Mouse (Mus musculus): Measurements from ENCODE around the gene Noa1. TPM values are rescaled to one million over a fixed set of nuclear protein-coding genes. Genes with fewer than 3 reads are reported as not detected.

Gene Noa1
- polyA plus RNA-seq, 1 experiment: 20.2 TPM

GRCm38 (mm10) chr5:77340033-77340432 is 30.1 kb upstream of the Noa1 start:
- Histone ChIP-seq H3ac (ENCODE audit: control insufficient read depth, insufficient read length) (no peak overlapping the region), H3K4me3 (no peak overlapping the region), H3K79me2 (ENCODE audit: control insufficient read depth, insufficient read depth) (no peaks in the 10 kb centered on the region), H3K4me2 (ENCODE audit: low read depth) (no peak overlapping the region), H3K36me3 (ENCODE audit: control insufficient read depth, insufficient read depth) (peaks cover 62% of the 10 kb centered on the region), H3K27me3 (ENCODE audit: control insufficient read depth, insufficient read depth, insufficient read length) (no peaks in the 10 kb centered on the region)
- no peak for TF ChIP-seq MYOD1 (IDR thresholded peaks at IDR 0.05; ENCODE audit: control insufficient read depth in 1 of 3, insufficient read length in 2 of 3, low read depth in 2 of 3)
- TF ChIP-seq E2F4 (IDR thresholded peaks at IDR 0.05; ENCODE audit: insufficient read depth): no peak
- TF ChIP-seq MYOG (IDR thresholded peaks at IDR 0.05; ENCODE audit: control insufficient read depth in 1 of 3, insufficient read depth in 1 of 3, insufficient read length in 2 of 3, low read depth in 2 of 3): no peak
- TF ChIP-seq CEBPB (IDR thresholded peaks at IDR 0.05; ENCODE audit: insufficient read depth, poor library complexity, severe bottlenecking): no peak
- TF ChIP-seq REST (IDR thresholded peaks at IDR 0.05; ENCODE audit: insufficient read depth, insufficient read length): no peak
- TF ChIP-seq TCF12 (IDR thresholded peaks at IDR 0.05; ENCODE audit: insufficient read depth, poor library complexity, severe bottlenecking): no peak
- no peak for TF ChIP-seq SRF (IDR thresholded peaks at IDR 0.05; ENCODE audit: control insufficient read depth, insufficient read length, low read depth)
- no peak for TF ChIP-seq MAX (IDR thresholded peaks at IDR 0.05; ENCODE audit: low read depth)
- TF ChIP-seq USF1 (IDR thresholded peaks at IDR 0.05; ENCODE audit: low read depth): no peak
- no peak for TF ChIP-seq TCF3 (IDR thresholded peaks at IDR 0.05; ENCODE audit: insufficient read length, low read depth)
- TF ChIP-seq POLR2AphosphoS2 (IDR thresholded peaks at IDR 0.05; ENCODE audit: insufficient read length, low read depth): no peak
- no peak for TF ChIP-seq POLR2A (IDR thresholded peaks at IDR 0.05; ENCODE audit: insufficient read length, low read depth)

GRCm38 (mm10) chr5:77330154-77330553 is 20.3 kb upstream of the Noa1 start:
- H3K4me2 ChIP-seq (ENCODE audit: low read depth): no peak overlapping the region
- H3ac ChIP-seq (ENCODE audit: control insufficient read depth, insufficient read length): no peak overlapping the region
- H3K27me3 ChIP-seq (ENCODE audit: control insufficient read depth, insufficient read depth, insufficient read length): no peaks in the 10 kb centered on the region
- peaks cover 63% of the 10 kb centered on the region for H3K36me3 ChIP-seq (ENCODE audit: control insufficient read depth, insufficient read depth)
- H3K4me3 ChIP-seq: no peak overlapping the region
- no peak for TF ChIP-seq TCF12 (IDR thresholded peaks at IDR 0.05; ENCODE audit: insufficient read depth, poor library complexity, severe bottlenecking)
- no peak for TF ChIP-seq TCF3 (IDR thresholded peaks at IDR 0.05; ENCODE audit: insufficient read length, low read depth)
- TF ChIP-seq E2F4 (IDR thresholded peaks at IDR 0.05; ENCODE audit: insufficient read depth): no peak
- H3K79me2 ChIP-seq (ENCODE audit: control insufficient read depth, insufficient read depth): no peaks in the 10 kb centered on the region

- H3K4me2 ChIP-seq (ENCODE audit: low read depth): no peak overlapping the region
- no peak for TF ChIP-seq CEBPB (IDR thresholded peaks at IDR 0.05; ENCODE audit: insufficient read depth, poor library complexity, severe bottlenecking)
- TF ChIP-seq USF1 (IDR thresholded peaks at IDR 0.05; ENCODE audit: low read depth): no peak
- no peak for TF ChIP-seq MYOG (IDR thresholded peaks at IDR 0.05; ENCODE audit: control insufficient read depth in 1 of 3, insufficient read depth in 1 of 3, insufficient read length in 2 of 3, low read depth in 2 of 3)
- no peak for TF ChIP-seq TCF3 (IDR thresholded peaks at IDR 0.05; ENCODE audit: insufficient read length, low read depth)
- no peak for TF ChIP-seq POLR2AphosphoS2 (IDR thresholded peaks at IDR 0.05; ENCODE audit: insufficient read length, low read depth)
- TF ChIP-seq SRF (IDR thresholded peaks at IDR 0.05; ENCODE audit: control insufficient read depth, insufficient read length, low read depth): no peak
- no peak for TF ChIP-seq REST (IDR thresholded peaks at IDR 0.05; ENCODE audit: insufficient read depth, insufficient read length)
- no peak for TF ChIP-seq E2F4 (IDR thresholded peaks at IDR 0.05; ENCODE audit: insufficient read depth)
- no peak for TF ChIP-seq POLR2A (IDR thresholded peaks at IDR 0.05; ENCODE audit: insufficient read length, low read depth)
- no peak for TF ChIP-seq TCF12 (IDR thresholded peaks at IDR 0.05; ENCODE audit: insufficient read depth, poor library complexity, severe bottlenecking)
- TF ChIP-seq MAX (IDR thresholded peaks at IDR 0.05; ENCODE audit: low read depth): no peak
- no peak for TF ChIP-seq MYOD1 (IDR thresholded peaks at IDR 0.05; ENCODE audit: control insufficient read depth in 1 of 3, insufficient read length in 2 of 3, low read depth in 2 of 3)
- peaks cover 64% of the 10 kb centered on the region for H3K36me3 ChIP-seq (ENCODE audit: control insufficient read depth, insufficient read depth)
- H3ac ChIP-seq (ENCODE audit: control insufficient read depth, insufficient read length): no peak overlapping the region
- H3K27me3 ChIP-seq (ENCODE audit: control insufficient read depth, insufficient read depth, insufficient read length): no peaks in the 10 kb centered on the region
- no peak overlapping the region for H3K4me3 ChIP-seq
- H3K79me2 ChIP-seq (ENCODE audit: control insufficient read depth, insufficient read depth): no peaks in the 10 kb centered on the region
Observed at GRCm38 (mm10) chr5:77324936-77325335, 15.1 kb upstream of the Noa1 start.

GRCm38 (mm10) chr5:77314986-77315385 is 5.1 kb upstream of the Noa1 start:
- Histone ChIP-seq H3K4me3 (no peak overlapping the region), H3K36me3 (ENCODE audit: control insufficient read depth, insufficient read depth) (peaks cover 18% of the 10 kb centered on the region), H3K79me2 (ENCODE audit: control insufficient read depth, insufficient read depth) (peaks cover 35% of the 10 kb centered on the region), H3K27me3 (ENCODE audit: control insufficient read depth, insufficient read depth, insufficient read length) (no peaks in the 10 kb centered on the region), H3ac (ENCODE audit: control insufficient read depth, insufficient read length) (no peak overlapping the region), H3K4me2 (ENCODE audit: low read depth) (no peak overlapping the region)
- TF ChIP-seq MYOD1 (IDR thresholded peaks at IDR 0.05; ENCODE audit: control insufficient read depth in 1 of 3, insufficient read length in 2 of 3, low read depth in 2 of 3): no peak

- no peak for TF ChIP-seq TCF12 (IDR thresholded peaks at IDR 0.05; ENCODE audit: insufficient read depth, poor library complexity, severe bottlenecking)
- no peak for TF ChIP-seq MYOG (IDR thresholded peaks at IDR 0.05; ENCODE audit: control insufficient read depth in 1 of 3, insufficient read depth in 1 of 3, insufficient read length in 2 of 3, low read depth in 2 of 3)
- TF ChIP-seq TCF3 (IDR thresholded peaks at IDR 0.05; ENCODE audit: insufficient read length, low read depth): no peak
- no peak for TF ChIP-seq SRF (IDR thresholded peaks at IDR 0.05; ENCODE audit: control insufficient read depth, insufficient read length, low read depth)
- no peak for TF ChIP-seq MYOD1 (IDR thresholded peaks at IDR 0.05; ENCODE audit: control insufficient read depth in 1 of 3, insufficient read length in 2 of 3, low read depth in 2 of 3)
- no peak for TF ChIP-seq POLR2AphosphoS2 (IDR thresholded peaks at IDR 0.05; ENCODE audit: insufficient read length, low read depth)
- no peak for TF ChIP-seq POLR2A (IDR thresholded peaks at IDR 0.05; ENCODE audit: insufficient read length, low read depth)
- TF ChIP-seq MAX (IDR thresholded peaks at IDR 0.05; ENCODE audit: low read depth): no peak
- no peak for TF ChIP-seq CEBPB (IDR thresholded peaks at IDR 0.05; ENCODE audit: insufficient read depth, poor library complexity, severe bottlenecking)
- TF ChIP-seq E2F4 (IDR thresholded peaks at IDR 0.05; ENCODE audit: insufficient read depth): no peak
- TF ChIP-seq REST (IDR thresholded peaks at IDR 0.05; ENCODE audit: insufficient read depth, insufficient read length): no peak
- H3ac ChIP-seq (ENCODE audit: control insufficient read depth, insufficient read length): no peak overlapping the region
- no peak overlapping the region for H3K4me3 ChIP-seq
- peaks cover 37% of the 10 kb centered on the region for H3K79me2 ChIP-seq (ENCODE audit: control insufficient read depth, insufficient read depth)
- no peaks in the 10 kb centered on the region for H3K27me3 ChIP-seq (ENCODE audit: control insufficient read depth, insufficient read depth, insufficient read length)
- no peak overlapping the region for H3K4me2 ChIP-seq (ENCODE audit: low read depth)
- peaks cover 15% of the 10 kb centered on the region for H3K36me3 ChIP-seq (ENCODE audit: control insufficient read depth, insufficient read depth)
Observed at GRCm38 (mm10) chr5:77314206-77314605, 4.3 kb upstream of the Noa1 start.

Data from myocyte (in vitro differentiated cells).